In the genomic region with DNA sequence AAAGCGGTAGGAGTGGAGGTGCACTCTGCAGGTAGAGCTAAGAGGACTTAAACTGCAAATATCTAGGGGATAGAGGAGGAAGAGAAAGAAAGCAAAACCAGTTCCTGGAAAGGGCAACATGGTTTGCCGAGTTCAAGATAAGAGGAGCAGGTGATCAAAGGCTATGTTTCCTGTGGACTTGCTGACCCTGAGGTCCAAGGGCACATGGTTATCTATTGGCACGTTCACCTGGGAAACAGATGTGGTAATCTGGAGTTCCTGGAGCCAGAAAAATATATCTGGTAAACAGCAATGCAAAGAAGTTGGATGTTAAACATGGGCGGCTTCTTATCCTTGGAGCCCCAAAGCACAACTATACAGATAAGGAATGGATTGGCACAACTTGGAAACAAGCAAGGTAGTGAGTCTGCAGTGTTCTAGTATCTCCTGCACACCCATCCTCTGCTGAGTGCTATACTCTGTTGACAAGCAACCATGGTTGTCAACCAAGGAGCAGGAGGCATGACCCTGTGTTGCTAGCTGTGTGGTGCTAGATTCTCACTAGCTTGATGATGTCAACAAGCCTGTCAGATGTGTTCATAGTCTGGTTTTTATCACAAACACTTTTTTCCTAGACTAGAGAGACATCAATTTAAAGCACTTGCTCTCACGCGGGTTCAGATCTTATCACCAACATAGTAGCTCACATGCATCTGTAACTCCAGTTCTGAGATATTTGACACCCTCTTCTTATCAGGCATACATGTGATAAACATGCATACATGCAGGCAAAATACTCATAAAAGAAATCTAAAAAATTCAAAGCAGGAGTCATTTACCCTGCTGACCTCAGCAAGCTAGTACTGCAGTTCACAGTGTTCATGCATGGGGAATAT, we compare ENCODE assay signal across 1 mouse cellular context.
A peak's percentile ranks its signal among the peaks of the same experiment; 100 is the strongest.
TF ChIP-seq lines count a peak whose summit lies in the region.

No protein-coding gene starts in this region.

TF ChIP-seq in MEL, 35 proteins besides CTCF, POLR2A, EP300 and RAD21:
- TF ChIP-seq USF2 (IDR thresholded peaks at IDR 0.05; ENCODE audit: borderline replicate concordance in 1 of 2, insufficient read depth in 1 of 2, low read depth in 1 of 2, low read length in 2 of 2) = no peak
- no peak; the same call in 1 of the 2 replicates for TF ChIP-seq JUND (IDR thresholded peaks at IDR 0.05; ENCODE audit: low read depth, low read length)
- no peak for TF ChIP-seq ZC3H11A (IDR thresholded peaks at IDR 0.05; ENCODE audit: low read depth, low read length)
- no peak for TF ChIP-seq CHD2 (IDR thresholded peaks at IDR 0.05; ENCODE audit: low read length)
- 0 out of 2 replicates have a peak, but pooled peaks have one; percentile 30 for TF ChIP-seq POLR2AphosphoS2 (IDR thresholded peaks at IDR 0.05; ENCODE audit: low read length)
- peak; percentile 77 for TF ChIP-seq GATA1 (IDR thresholded peaks at IDR 0.05; ENCODE audit: low read depth, low read length)
- no peak for TF ChIP-seq ZMIZ1 (IDR thresholded peaks at IDR 0.05; ENCODE audit: low read depth, low read length)
- no peak for TF ChIP-seq UBTF (IDR thresholded peaks at IDR 0.05; ENCODE audit: borderline replicate concordance, insufficient read depth, low read depth, low read length)
- TF ChIP-seq SIN3A (IDR thresholded peaks at IDR 0.05; ENCODE audit: low read length) = peak; percentile 40
- peak; percentile 50 for TF ChIP-seq MAX (IDR thresholded peaks at IDR 0.05; ENCODE audit: low read length)
- peak; percentile 50; the same call in 1 of the 2 replicates for TF ChIP-seq MYB (IDR thresholded peaks at IDR 0.05; ENCODE audit: low read depth, low read length)
- no peak for TF ChIP-seq KAT2A (conservative IDR thresholded peaks at IDR 0.05; ENCODE audit: low read depth, low read length)
- no peak for TF ChIP-seq MEF2A (IDR thresholded peaks at IDR 0.05; ENCODE audit: extremely low read depth, insufficient replicate concordance, low read depth, low read length, poor library complexity, severe bottlenecking)
- TF ChIP-seq ETS1 (IDR thresholded peaks at IDR 0.05; ENCODE audit: low read depth, low read length) = peak; percentile 81
- TF ChIP-seq USF1 (IDR thresholded peaks at IDR 0.05; ENCODE audit: low read depth, low read length) = peak; percentile 52; the same call in 1 of the 2 replicates
- TF ChIP-seq ZNF384 (IDR thresholded peaks at IDR 0.05; ENCODE audit: low read depth, low read length) = no peak
- peak; percentile 32; the same call in 1 of the 2 replicates for TF ChIP-seq RCOR1 (IDR thresholded peaks at IDR 0.05; ENCODE audit: low read depth, low read length)
- peak; percentile 50; the same call in 1 of the 2 replicates for TF ChIP-seq BHLHE40 (IDR thresholded peaks at IDR 0.05; ENCODE audit: borderline replicate concordance, low read depth, low read length)
- TF ChIP-seq POLR2AphosphoS5 (IDR thresholded peaks at IDR 0.05; ENCODE audit: borderline replicate concordance, low read depth, low read length) = no peak
- TF ChIP-seq MXI1 (IDR thresholded peaks at IDR 0.05; ENCODE audit: low read depth, low read length) = peak; percentile 44; the same call in 1 of the 2 replicates
- TF ChIP-seq TCF12 (IDR thresholded peaks at IDR 0.05; ENCODE audit: low read depth, low read length) = peak; percentile 77
- TF ChIP-seq ZKSCAN1 (IDR thresholded peaks at IDR 0.05; ENCODE audit: low read depth, low read length) = no peak
- no peak for TF ChIP-seq NRF1 (IDR thresholded peaks at IDR 0.05; ENCODE audit: insufficient read depth, low read depth, low read length, poor library complexity, severe bottlenecking)
- no peak for TF ChIP-seq SMC3 (IDR thresholded peaks at IDR 0.05; ENCODE audit: low read depth, low read length)
- TF ChIP-seq GABPA (IDR thresholded peaks at IDR 0.05; ENCODE audit: low read depth, low read length) = no peak
- no peak for TF ChIP-seq E2F4 (IDR thresholded peaks at IDR 0.05; ENCODE audit: borderline replicate concordance, low read depth, low read length)
- 0 out of 2 replicates have a peak, but pooled peaks have one; percentile 28 for TF ChIP-seq MYC (IDR thresholded peaks at IDR 0.05; ENCODE audit: low read depth, low read length)
- no peak; the same call in 1 of the 2 replicates for TF ChIP-seq NELFE (IDR thresholded peaks at IDR 0.05; ENCODE audit: low read depth, low read length)
- TF ChIP-seq MAZ (IDR thresholded peaks at IDR 0.05; ENCODE audit: low read depth, low read length) = no peak
- peak; percentile 75 for TF ChIP-seq TAL1 (IDR thresholded peaks at IDR 0.05; ENCODE audit: low read length)
- no peak for TF ChIP-seq HCFC1 (IDR thresholded peaks at IDR 0.05; ENCODE audit: low read depth, low read length)
- TF ChIP-seq TBP (IDR thresholded peaks at IDR 0.05; ENCODE audit: low read depth, low read length) = no peak
- TF ChIP-seq ELF1 (IDR thresholded peaks at IDR 0.05; ENCODE audit: low read depth, low read length) = no peak
- no peak for TF ChIP-seq CHD1 (IDR thresholded peaks at IDR 0.05; ENCODE audit: low read depth, low read length)
- TF ChIP-seq MAFK (IDR thresholded peaks at IDR 0.05; ENCODE audit: borderline replicate concordance, low read depth, low read length) = 0 out of 2 replicates have a peak, but pooled peaks have one; percentile 37
